Mouse (Mus musculus) stomach, postnatal 0 days (tissue): ENCODE data around the gene Mok. TPM values are rescaled to one million over a fixed set of nuclear protein-coding genes. Genes with fewer than 3 reads are reported as not detected.
"Not testable (repeated sequence)": the region's sequence is repeated elsewhere in the genome, so short reads cannot be mapped to it uniquely, and the experiment has no call there.

Source experiments
- ATAC-seq: fragments of 200-750 bp; cut with Nextera tagmentation; 2 replicates; pipeline ENCODE4 v1.8.0; 2017; ENCODE audit not compliant: low FRiP score, low TSS enrichment
- DNase-seq: peaks from one replicate; pipeline ENCODE4 v3.0.0-alpha.2; 2016; ENCODE audit warnings: low spot score
- H3K27ac ChIP-seq: fragments of 300-500 bp; sonication (generic); replicated peaks from 2 replicates; pipeline ENCODE4 v1.5.1; 2014; ENCODE audit warnings: mild to moderate bottlenecking, control low read depth
- H3K27me3 ChIP-seq: fragments of 300-500 bp; sonication (generic); 2 replicates; pipeline ENCODE4 v1.6.1; 2014; ENCODE audit warnings: low read length; ENCODE audit not compliant: control insufficient read depth, insufficient read depth
- H3K36me3 ChIP-seq: fragments of 300-500 bp; sonication (generic); 2 replicates; pipeline ENCODE4 v1.6.1; 2014; ENCODE audit warnings: low read length, mixed read lengths; ENCODE audit not compliant: control insufficient read depth, insufficient read depth
- H3K4me1 ChIP-seq: fragments of 300-500 bp; sonication (generic); replicated peaks from 2 replicates; pipeline ENCODE4 v1.6.1; 2014; ENCODE audit warnings: antibody characterized with exemption; ENCODE audit not compliant: control insufficient read depth, insufficient read depth
- H3K4me2 ChIP-seq: fragments of 300-500 bp; sonication (generic); replicated peaks from 2 replicates; pipeline ENCODE4 v1.6.1; 2014; ENCODE audit warnings: low read depth, mild to moderate bottlenecking, control low read depth, moderate library complexity
- H3K4me3 ChIP-seq: fragments of 300-500 bp; sonication (generic); 2 replicates; pipeline ENCODE4 v1.5.1; 2014; ENCODE audit warnings: low read depth, low read length, control low read depth
- H3K9ac ChIP-seq: fragments of 300-500 bp; sonication (generic); 2 replicates; pipeline ENCODE4 v1.6.1; 2014; ENCODE audit warnings: mild to moderate bottlenecking, low read length, control low read depth, mixed read lengths
- H3K9me3 ChIP-seq: fragments of 300-500 bp; sonication (generic); 2 replicates; pipeline ENCODE4 v1.6.1; 2016; ENCODE audit warnings: low read length; ENCODE audit not compliant: control insufficient read depth
- CTCF ChIP-seq: IDR thresholded peaks from 2 replicates; pipeline ENCODE4 v1.5.1; 2016; ENCODE audit warnings: antibody characterized with exemption, low read depth, mild to moderate bottlenecking, moderate library complexity
- EP300 ChIP-seq: optimal IDR thresholded peaks from 2 replicates; pipeline ENCODE3; 2016; ENCODE audit warnings: antibody characterized with exemption
- WGBS: fragments of 180-500 bp; shearing (Covaris S2); extraction: QIAGEN DNeasy Blood & Tissue Kit; methylation state at CpG from one replicate; pipeline ENCODE4 v1.1.7; 2014; 5-methylcytosine and 5-hydroxymethylcytosine counted together
- polyA plus RNA-seq: library from polyadenylated mRNA; unstranded; fragments of >200 nt; fragmentation: Nextera tagmentation; extraction: Ambion mirVana; gene quantifications from 2 replicates; pipeline ENCODE4 v1.2.1, GENCODE M21; 2015

Gene Mok
- polyA plus RNA-seq, 1 experiment from 2014 or later: 0.95 TPM

DNA sequence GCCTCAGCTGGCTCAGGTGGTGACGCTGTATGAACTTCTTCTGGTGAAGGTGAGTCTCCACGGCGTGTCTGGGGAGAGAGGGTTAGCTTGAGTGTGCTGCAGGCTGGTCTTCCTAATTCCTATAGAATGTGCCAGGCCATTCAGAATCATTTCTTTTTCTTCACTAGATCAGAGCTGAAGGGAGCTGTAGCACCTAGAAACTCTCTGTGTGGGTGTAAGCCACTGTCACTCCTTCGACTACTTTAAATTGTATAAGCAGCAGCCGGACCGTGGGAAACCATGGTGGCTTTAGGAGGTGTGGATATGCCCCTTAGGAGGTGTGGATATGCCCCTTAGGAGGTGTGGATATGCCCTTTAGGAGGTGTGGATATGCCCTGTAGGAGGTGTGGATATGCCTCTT is 23.3 kb upstream of the Mok start:
- DNase-seq (no peak), ATAC-seq (no peak)
- no peaks in the 10 kb centered on the region for H3K9me3 ChIP-seq
- peaks cover 21% of the 10 kb centered on the region for H3K36me3 ChIP-seq
- H3K27me3 ChIP-seq: no peaks in the 10 kb centered on the region
- TF ChIP-seq CTCF (no peak), EP300 (no peak)
- 94% methylated on average over 6 of the region's 6 CpGs for WGBS
- no peak overlapping the region for H3K27ac ChIP-seq
- H3K4me1 ChIP-seq: no peaks in the 10 kb centered on the region
- no peak overlapping the region for H3K9ac ChIP-seq
- H3K4me3 ChIP-seq: no peak overlapping the region
- no peak overlapping the region for H3K4me2 ChIP-seq

DNA sequence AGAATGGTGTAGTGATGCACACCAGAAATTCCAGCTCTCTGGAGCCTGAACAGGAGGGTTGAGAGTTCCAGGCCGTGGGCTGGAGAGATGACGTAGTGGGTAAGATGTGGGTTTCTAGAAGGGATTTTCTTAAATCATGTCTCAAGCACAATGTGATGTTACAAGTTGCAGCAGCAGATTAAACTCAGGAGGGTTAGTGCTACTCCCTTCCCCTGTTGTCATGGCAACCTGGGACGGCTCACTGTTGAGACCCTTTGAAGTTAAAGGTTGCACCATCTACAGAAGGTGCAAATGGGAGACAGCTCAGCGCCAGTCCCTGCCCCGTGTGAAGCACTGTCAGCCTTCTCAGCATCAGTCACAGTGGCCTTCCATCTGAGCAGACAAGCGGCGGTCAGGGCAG is 20.5 kb upstream of the Mok start:
- H3K27me3 ChIP-seq: no peaks in the 10 kb centered on the region
- no peak overlapping the region for H3K4me2 ChIP-seq
- no peak for ATAC-seq
- H3K4me1 ChIP-seq: no peaks in the 10 kb centered on the region
- no peak overlapping the region for H3K4me3 ChIP-seq
- 51% methylated on average over 7 of the region's 7 CpGs for WGBS
- no peak overlapping the region for H3K9ac ChIP-seq
- no peaks in the 10 kb centered on the region for H3K9me3 ChIP-seq
- H3K27ac ChIP-seq: no peak overlapping the region
- DNase-seq: no peak
- peaks cover 11% of the 10 kb centered on the region for H3K36me3 ChIP-seq
- TF ChIP-seq CTCF (no peak), EP300 (no peak)

DNA sequence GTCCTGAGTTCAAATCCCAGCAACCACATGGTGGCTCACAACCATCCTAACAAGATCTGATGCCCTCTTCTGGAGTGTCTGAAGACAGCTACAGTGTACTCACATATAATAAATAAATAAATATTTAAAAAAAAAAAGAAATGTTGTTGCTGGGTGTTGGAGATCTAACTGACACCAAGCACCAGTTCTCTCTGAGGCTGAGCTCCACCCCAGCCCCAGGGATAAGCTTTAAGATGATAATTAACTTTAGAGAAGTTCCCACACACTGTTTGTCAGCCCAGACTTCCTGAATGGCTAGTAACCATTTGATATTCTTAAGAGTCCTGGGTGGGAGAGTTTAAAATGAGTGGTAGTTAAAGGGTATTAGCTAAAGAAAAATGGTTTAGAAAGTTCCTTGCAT is 19.6 kb upstream of the Mok start:
- Histone ChIP-seq H3K9ac (no peak overlapping the region), H3K27ac (no peak overlapping the region), H3K4me2 (no peak overlapping the region), H3K4me1 (no peaks in the 10 kb centered on the region), H3K4me3 (no peak overlapping the region), H3K9me3 (no peaks in the 10 kb centered on the region), H3K27me3 (no peaks in the 10 kb centered on the region), H3K36me3 (peaks cover 7% of the 10 kb centered on the region)
- no peak for DNase-seq
- TF ChIP-seq CTCF (no peak), EP300 (no peak)
- ATAC-seq: no peak

DNA sequence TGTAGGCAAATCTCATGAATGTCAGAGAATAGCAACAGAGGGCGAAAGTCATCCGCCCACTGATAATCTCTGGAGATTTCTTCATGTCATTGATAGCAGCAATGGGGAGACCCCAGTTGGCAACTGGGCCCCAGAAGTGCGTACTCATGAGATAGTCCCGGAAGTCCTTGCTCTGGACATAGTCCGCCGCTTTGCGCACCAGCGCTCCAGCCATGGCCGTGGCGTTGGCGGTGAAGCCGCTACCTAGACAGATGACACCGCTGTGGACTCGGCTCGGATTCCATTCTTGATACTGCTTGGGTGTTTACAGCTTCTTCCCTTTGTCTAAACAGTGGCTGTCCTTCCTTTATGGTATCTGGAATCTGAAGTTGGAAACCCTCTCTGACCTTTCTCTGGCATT is 17.9 kb upstream of the Mok start:
- DNase-seq, H3K4me1 ChIP-seq, H3K27me3 ChIP-seq, H3K36me3 ChIP-seq, ATAC-seq, H3K4me3 ChIP-seq, H3K27ac ChIP-seq, H3K9ac ChIP-seq, H3K9me3 ChIP-seq, H3K4me2 ChIP-seq: not testable (repeated sequence)
- WGBS: 93% methylated on average over 15 of the region's 15 CpGs

DNA sequence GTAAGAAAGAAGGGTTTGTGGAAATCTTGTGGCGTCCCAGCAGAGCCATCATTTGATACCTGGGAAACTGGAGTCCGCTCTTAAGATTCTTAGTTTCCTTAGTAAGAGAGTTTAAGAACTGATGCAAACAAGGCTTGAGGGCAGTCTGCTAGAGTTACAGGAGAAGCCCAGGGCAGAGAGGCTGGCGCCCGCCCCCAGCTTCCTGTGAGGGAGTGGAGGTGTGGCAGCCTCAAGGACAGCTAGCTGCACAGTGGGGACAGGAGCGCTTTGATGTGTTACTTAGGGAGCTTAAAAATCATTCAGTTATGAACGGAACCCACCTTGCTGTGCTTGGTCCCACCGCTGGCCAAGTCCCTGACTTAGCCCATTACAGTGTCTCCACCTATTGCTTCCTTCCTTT is 16.5 kb upstream of the Mok start:
- Histone ChIP-seq H3K27ac (no peak overlapping the region), H3K36me3 (peaks cover 4% of the 10 kb centered on the region; the same call in 1 of the 2 replicates), H3K9ac (no peak overlapping the region), H3K27me3 (no peaks in the 10 kb centered on the region), H3K4me1 (no peaks in the 10 kb centered on the region), H3K4me3 (no peak overlapping the region), H3K9me3 (no peaks in the 10 kb centered on the region), H3K4me2 (no peak overlapping the region)
- TF ChIP-seq EP300 (no peak), CTCF (no peak)
- DNase-seq: no peak
- WGBS: 89% methylated on average over 7 of the region's 7 CpGs
- no peak for ATAC-seq

DNA sequence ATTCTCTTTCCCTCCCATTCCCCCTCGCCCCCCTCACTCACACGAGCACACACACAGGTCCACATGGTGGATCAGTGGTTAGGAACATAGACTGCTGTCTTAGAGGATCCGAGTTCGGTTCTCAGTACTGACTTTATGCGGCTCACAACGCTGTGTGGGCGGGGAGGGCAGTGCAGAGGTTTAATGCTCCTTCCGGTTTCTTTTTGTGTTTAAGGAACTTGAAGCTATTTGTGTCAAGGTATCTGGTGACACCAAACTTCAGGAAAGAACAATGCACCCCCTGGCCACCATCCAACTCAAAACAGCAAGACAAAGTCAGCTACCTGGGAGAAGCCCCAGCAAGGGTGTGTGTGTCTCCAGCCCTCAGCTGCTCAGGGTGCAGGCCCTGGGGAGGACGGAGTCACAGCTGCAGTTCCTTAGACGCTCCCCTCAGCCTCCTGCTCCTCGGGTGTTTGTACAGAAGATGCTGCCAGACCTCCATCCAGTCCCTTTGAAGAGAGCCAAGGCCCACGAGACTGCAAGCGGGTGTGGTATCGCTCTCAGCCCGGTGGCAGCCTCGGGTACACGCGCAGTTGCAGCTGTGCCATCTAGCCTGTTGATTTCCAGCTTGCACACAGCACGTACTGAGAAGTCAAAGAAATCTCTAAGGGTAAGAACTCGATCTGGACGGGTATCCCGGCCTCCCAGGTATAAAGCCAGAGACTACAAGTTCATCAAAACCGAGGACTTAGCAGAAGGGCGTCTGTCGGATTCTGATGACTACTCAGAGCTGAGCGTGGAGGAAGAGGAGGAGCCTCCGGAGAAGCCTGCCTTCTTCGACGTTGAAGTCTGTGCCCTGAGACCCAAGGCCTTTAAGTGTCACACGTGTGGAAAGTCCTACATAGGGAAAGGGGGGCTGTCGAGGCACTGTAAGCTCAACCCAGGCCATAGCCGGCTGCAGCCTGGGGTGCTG is 14.3 kb upstream of the Mok start:
- ATAC-seq (no peak), DNase-seq (no peak)
- 80% methylated on average over 32 of the region's 32 CpGs for WGBS
- Histone ChIP-seq H3K27me3 (no peaks in the 10 kb centered on the region), H3K9ac (no peak overlapping the region), H3K4me2 (no peak overlapping the region), H3K27ac (no peak overlapping the region), H3K36me3 (peaks cover 4% of the 10 kb centered on the region; the same call in 1 of the 2 replicates), H3K4me1 (no peaks in the 10 kb centered on the region; the same call in 1 of the 2 replicates), H3K4me3 (no peak overlapping the region), H3K9me3 (no peaks in the 10 kb centered on the region)
- TF ChIP-seq EP300 (no peak), CTCF (no peak)
